Mouse (Mus musculus) monocyte, adult 5-6 weeks (primary cell): Measurements from ENCODE around the gene Tspan15. TPM values are rescaled to one million over a fixed set of nuclear protein-coding genes. Genes with fewer than 3 reads are reported as not detected.

Experiments
- ATAC-seq: fragments of 153-309, 156-312 bp; replicated peaks from 2 replicates; pipeline ENCODE4 v1.8.0; 2017; ENCODE audit warnings: mild to moderate bottlenecking; ENCODE audit not compliant: low TSS enrichment, insufficient number of reproducible peaks, severe bottlenecking, poor library complexity, low FRiP score
- total RNA-seq: library from RNA; stranded (forward); fragments of 200-1000, 200-491, 200-594 nt; gene quantifications from 3 replicates; pipeline ENCODE4 v1.2.3, GENCODE M21; 2017

The Tspan15 gene
- total RNA-seq, 1 experiment from 2014 or later, result 0.38 TPM

- no peak for ATAC-seq
Measured at GRCm38 (mm10) chr10:62236165-62236564, 5.1 kb upstream of the Tspan15 start.

- ATAC-seq, result no peak
Measured at GRCm38 (mm10) chr10:62231811-62232210, 760 bp upstream of the Tspan15 start.

DNA sequence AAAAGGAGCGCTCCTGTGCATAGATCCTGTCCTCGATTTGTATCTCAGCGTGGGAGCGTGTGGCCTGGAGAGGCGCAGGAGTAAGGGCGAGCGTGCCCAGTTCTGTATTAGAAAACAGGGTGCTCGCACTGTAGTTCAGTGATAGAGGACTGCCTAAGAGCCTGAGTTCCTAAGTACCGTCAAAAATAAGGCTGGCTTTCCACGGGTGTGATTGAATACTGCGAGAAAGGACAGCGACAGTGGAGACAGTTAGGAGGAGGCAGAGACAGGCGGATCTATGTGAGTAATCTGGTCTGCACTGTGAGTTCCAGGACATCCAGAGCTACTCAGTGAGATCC lies 313 bp upstream of the Tspan15 start:
- no peak for ATAC-seq

DNA sequence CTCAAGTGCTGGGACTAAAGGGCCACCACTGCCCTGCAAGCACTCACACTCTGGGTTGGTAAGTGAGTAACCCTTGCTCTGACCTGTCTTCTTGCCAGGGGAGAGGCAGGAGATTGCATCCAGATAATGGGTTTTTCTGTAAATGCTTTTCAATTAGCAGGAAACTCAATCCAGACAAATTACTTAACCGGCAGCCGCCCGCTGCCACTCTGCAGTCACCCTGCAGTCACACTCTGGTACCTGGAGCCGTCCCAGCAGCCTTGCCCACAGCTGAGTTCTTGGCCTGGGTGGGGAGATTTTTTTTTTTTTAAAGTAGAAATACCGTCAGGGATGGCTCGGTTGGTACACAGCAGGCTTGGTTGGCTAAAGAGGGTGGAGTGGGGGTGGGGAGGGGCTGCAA lies 2.9 kb downstream of the Tspan15 start:
- no peak for ATAC-seq

DNA sequence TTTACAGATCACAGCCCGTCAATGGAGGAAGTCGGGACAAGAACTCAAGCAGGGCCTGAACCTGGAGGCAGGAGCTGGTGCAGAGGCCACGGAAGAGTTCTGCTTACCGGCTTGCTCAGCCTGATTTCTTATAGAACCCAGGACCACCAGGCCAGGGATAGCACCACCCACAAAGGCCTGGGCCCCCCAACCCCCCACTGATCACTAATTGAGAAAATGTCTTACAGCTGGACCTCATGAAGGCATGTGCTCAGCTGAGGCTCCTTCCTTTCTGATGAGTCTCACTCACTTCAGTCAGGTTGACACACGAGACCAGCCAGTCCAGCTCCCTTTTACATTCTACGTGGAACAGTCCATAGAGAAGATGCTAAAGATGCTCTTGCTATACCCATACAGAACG lies 5.2 kb downstream of the Tspan15 start:
- ATAC-seq, result no peak

- ATAC-seq, result no peak
Measured at GRCm38 (mm10) chr10:62224231-62224630, 6.8 kb downstream of the Tspan15 start.

DNA sequence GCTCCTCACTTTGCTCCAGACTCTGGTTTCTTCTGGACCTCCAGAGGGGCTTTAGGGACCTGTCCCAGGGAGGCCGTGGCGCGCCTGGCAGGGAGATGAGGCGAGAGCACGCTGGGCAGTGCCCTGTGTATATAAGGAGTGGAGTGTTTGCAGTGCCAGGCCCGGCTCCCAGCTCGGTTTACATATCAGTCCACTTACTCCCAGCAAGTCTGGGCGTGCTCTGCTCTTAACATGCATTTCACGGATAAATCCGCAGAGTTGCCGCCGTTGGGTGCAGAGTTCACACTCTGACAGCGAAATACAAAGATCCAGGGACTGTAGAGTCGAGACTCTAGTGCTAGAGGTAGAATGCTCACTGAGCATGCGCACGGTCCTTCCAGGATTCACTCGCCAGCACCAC lies 8.3 kb downstream of the Tspan15 start:
- no peak for ATAC-seq

- ATAC-seq, result no peak
Measured at GRCm38 (mm10) chr10:62221647-62222046, 9.4 kb downstream of the Tspan15 start.

- no peak for ATAC-seq
Measured at GRCm38 (mm10) chr10:62220732-62221514, 10.1 kb downstream of the Tspan15 start.

- ATAC-seq, result no peak
Measured at GRCm38 (mm10) chr10:62218789-62219172, 12.3 kb downstream of the Tspan15 start.

DNA sequence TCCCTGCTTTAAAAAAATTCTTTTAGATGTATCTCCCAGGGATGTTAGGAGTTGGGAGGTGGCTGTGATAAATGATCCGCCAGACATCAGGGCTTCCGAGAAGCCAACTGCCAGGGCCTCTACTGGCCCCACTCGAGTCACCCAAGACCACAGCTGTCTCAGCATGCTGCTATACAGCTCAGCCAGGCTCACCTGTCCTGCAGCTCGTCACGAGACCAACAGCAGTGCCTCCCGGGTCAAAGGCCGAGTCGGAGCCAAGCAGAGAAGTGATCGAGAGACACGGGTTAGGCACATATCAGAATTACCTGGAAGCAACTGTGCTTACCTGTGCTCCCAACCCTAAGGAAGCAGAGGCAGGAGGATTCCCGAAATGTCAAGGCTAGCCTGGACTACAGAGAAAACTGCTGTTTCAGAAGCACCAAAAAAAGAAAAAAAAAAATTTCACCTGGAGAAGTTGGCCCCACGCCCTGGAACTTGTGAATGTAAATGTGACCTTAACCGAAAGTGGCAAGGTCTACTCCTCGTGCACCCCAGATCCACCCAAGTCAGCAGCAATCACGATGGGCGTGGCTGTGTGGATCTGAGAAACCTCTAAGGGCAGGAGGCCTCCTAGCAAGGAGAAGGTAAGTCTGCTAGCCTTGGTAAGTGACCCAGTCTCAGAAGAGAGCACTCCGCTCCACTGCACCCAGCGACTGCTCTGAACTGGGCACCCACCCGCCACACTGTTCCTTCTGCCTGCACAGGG lies 12.8 kb downstream of the Tspan15 start:
- ATAC-seq, result no peak

DNA sequence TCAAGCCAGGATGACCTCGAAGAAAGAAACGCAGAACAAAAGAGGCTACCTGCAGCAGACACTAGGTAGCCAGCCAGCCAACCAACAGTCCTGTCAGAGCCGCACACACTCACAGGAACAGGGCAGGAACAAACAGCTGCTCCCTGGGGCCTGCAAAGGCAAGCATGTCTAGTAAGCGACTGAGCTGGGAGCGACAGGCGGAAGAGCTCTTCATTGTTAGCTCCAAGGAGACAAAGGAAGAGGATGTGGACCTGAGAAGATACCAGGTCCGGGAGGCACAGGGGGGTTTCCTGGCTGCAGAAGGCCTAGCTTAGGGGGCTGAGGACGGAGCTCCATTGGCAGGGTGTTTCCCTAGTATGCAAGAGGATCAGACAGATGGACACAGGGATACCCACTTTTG lies 13.9 kb downstream of the Tspan15 start:
- ATAC-seq, result no peak

GRCm38 (mm10) chr10:62216595-62216994 lies 14.5 kb downstream of the Tspan15 start:
- ATAC-seq, result no peak

- no peak for ATAC-seq
Measured at GRCm38 (mm10) chr10:62215633-62216032, 15.4 kb downstream of the Tspan15 start.

GRCm38 (mm10) chr10:62215169-62215616 lies 15.9 kb downstream of the Tspan15 start:
- no peak for ATAC-seq

- no peak for ATAC-seq
Measured at GRCm38 (mm10) chr10:62211310-62211709, 19.7 kb downstream of the Tspan15 start.

- ATAC-seq, result no peak
Measured at GRCm38 (mm10) chr10:62208241-62208896, 22.7 kb downstream of the Tspan15 start.

- no peak for ATAC-seq
Measured at GRCm38 (mm10) chr10:62202574-62202973, 28.5 kb downstream of the Tspan15 start.

DNA sequence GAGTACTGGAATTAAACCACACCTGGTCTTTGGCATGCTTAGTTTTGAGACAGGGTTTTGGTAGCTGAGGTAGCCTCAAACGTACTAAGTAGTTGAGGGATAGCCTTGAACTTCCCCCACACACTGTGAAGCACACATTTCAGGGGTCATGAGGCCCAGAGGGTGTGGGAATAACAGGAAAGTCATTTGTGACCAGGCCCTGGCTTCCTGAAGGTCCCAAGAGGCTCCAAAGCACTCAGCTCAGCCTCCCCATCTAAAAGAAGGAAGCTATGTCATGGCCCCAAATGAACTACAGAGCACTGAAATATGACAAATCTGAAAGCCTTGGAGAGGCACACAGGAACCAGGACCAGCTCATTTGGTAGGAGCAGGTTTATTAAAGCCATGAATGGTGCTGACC lies 32.2 kb downstream of the Tspan15 start:
- no peak for ATAC-seq

- ATAC-seq, result no peak
Measured at GRCm38 (mm10) chr10:62197403-62197802, 33.6 kb downstream of the Tspan15 start.
